Mouse (Mus musculus): Measurements from ENCODE around the gene 1810055G02Rik.

- peak; percentile 68 for TF ChIP-seq CTCF (IDR thresholded peaks at IDR 0.05; ENCODE audit: low read depth)
- TF ChIP-seq EP300 (IDR thresholded peaks at IDR 0.05; ENCODE audit: low read depth), result no peak
These were observed 10.6 kb downstream of the 1810055G02Rik start for GRCm38 (mm10) chr19:3718481-3719361.
